Mouse (Mus musculus) erythroblast, adult 5-6 weeks (primary cell): ENCODE measurements around the gene 3100002H09Rik. TPM values are rescaled to one million over a fixed set of nuclear protein-coding genes. Genes with fewer than 3 reads are reported as not detected.

Source experiments
- ATAC-seq: replicated peaks from 2 replicates; pipeline ENCODE4 v1.8.0; 2016; ENCODE audit warnings: moderate number of reproducible peaks, mild to moderate bottlenecking, moderate TSS enrichment, inconsistent platforms; ENCODE audit not compliant: poor library complexity, low FRiP score, severe bottlenecking
- total RNA-seq, 2 experiments: library from RNA; stranded (forward) in 1 of 2; stranded (reverse) in 1 of 2; fragments of 150-400 nt in 1 of 2; fragments of 200-764, 138-1000 nt in 1 of 2; gene quantifications; 2 replicates each; pipeline versions ENCODE4 v1.2.3 to v1.2.4; 2015 to 2017; ENCODE audit warnings: low replicate concordance in 2 of 2

Gene 3100002H09Rik
- total RNA-seq (2015; ENCODE audit: low replicate concordance) (not detected in 2 replicates), total RNA-seq (2017; ENCODE audit: low replicate concordance) (not detected in 2 replicates)

DNA sequence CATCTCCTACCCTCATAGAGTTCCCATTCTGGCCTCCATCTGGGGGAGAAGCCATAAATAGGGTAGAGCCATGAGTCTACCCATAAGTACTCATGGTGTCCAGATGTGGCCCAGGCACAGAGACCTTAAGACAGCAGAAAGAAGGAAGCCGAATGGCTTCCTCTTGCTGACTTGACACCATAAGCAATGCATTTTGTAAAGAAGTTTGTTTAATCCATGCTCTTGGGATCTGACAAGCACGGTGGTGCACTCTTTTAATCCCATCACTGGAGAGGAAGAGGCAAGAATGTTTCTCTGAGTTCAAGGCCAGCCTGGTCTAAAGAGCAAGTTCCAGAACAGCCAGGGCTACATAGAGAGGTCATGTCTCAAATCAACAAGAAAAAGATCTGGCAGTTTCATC lies at the start of gene 3100002H09Rik:
3100002H09Rik (minus strand) TSS at position 101 of the 400 bp plus-strand sequence.
- no peak for ATAC-seq

DNA sequence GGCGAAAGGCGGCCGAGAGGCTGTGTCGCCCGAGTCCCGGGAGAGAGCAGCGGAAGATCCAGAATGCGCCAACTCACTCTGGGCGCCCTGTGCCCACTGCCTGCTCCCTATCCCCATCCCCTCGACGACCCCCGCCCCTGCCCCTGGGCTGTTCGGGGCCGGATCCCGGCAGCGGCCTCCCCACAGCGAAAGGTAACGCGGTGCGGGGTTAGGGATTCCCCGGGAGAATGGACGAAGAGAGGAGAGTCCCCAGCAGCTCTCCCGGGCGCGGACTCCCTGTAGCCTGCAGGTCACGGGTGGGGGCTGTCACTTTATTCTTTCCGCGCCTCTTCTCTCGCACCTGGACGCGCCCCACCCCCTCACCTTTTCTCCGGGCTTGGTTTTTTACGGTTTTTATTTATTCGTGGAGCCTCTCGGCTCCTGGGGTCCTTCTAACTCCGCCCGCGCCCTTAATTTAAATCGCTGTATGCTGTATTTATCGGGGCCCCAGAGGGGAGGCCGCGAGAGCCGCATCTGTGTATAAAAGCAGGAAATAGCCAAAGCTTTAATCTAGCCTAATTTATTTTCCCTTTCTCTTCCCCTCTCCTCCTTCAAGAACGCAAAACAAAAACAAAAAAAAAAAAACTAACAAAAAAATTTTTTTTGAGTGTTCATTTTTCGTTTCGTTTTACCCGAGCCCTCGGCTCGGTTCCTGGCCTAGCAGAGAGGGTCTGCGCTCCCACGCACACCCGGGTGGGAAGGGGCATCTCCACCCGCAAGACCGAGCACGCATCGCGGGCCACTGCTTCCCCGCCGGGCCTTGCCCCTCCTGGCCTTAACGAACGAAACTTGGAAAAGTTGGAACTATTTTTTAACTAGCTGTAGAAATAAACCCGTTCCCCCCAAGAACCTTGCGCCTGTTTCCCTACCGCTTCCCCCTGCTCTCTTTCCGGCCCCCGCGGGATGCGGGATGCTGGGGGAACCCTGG lies 48.9 kb upstream of the 3100002H09Rik start:
- ATAC-seq: no peak

GRCm38 (mm10) chr4:124658412-124658851 lies 47.8 kb upstream of the 3100002H09Rik start:
- no peak for ATAC-seq

- no peak for ATAC-seq
These were observed 47.2 kb upstream of the 3100002H09Rik start for GRCm38 (mm10) chr4:124657781-124658180.

- ATAC-seq: no peak
These were observed 46.4 kb upstream of the 3100002H09Rik start for GRCm38 (mm10) chr4:124656854-124657650.

DNA sequence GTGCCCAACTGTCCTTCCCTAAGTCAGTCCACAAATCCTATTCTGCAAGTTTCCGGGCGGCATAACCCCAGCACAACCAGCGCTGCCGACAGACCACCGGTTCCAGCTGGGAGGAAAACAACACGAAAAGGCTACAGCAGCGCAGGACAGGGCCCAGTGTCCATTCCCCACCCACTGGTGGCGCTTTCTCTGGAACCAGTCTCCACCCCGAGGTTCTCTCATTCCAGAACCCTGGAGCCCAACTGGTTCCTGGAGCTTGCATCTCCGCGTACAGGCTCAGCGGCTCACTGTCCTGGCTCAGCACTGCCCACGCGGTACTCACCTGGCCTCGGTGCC lies 45.9 kb upstream of the 3100002H09Rik start, which contains the start of gene Pou3f1:
Pou3f1 (plus strand) TSS at position 290 of the 336 bp plus-strand sequence.
- ATAC-seq: peak; percentile 49; the same call in 1 of the 2 replicates

DNA sequence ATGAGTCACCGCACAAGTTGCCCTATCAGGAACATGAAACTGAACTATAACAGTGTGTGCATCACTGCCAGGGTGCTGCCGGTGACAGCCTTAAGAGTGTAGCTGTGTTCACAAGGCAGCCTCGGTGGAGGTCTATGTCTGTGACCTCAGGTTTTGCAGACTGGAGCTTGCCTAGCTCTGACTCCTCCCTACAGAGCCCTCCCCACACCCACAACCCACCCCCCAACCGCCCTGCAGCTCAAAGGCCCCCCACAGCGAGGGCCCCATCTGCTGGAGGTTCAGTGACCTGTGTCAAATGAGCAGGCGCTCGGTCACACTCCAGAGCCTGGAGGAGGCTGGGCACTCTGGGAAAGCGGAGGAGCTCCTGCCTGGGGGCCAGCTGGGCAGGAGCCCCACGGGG lies 42.3 kb upstream of the 3100002H09Rik start:
- no peak for ATAC-seq

- no peak for ATAC-seq
These were observed 37.3 kb upstream of the 3100002H09Rik start for GRCm38 (mm10) chr4:124647909-124648308.

GRCm38 (mm10) chr4:124646591-124646990 lies 36.0 kb upstream of the 3100002H09Rik start:
- ATAC-seq: no peak

- ATAC-seq: peak; percentile 74
These were observed 34.4 kb upstream of the 3100002H09Rik start for GRCm38 (mm10) chr4:124644974-124645433.

GRCm38 (mm10) chr4:124643859-124644258 lies 33.3 kb upstream of the 3100002H09Rik start:
- ATAC-seq: no peak

- 0 out of 2 replicates have a peak, but pooled peaks have one; percentile 23 for ATAC-seq
These were observed 29.1 kb upstream of the 3100002H09Rik start for GRCm38 (mm10) chr4:124639715-124640114.

DNA sequence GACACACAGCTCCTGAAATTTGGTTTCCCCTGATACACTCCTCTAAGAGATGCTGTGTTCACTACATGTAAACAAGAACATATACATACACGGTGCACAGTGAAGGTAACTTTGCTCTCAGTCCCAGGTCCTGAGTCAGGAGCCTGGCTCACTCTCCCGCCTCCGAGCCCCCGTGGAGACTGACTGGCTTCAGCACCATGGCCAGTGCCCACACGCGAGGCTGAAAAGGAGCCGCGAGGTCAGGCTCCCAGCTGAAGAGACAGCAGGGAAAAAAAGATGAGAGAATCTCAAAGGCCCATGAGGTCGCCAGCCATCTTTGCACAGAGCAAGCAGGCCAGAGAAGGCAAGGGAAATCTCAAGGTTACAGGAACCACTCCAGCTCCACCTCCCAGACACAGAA lies 22.7 kb upstream of the 3100002H09Rik start:
- no peak for ATAC-seq

DNA sequence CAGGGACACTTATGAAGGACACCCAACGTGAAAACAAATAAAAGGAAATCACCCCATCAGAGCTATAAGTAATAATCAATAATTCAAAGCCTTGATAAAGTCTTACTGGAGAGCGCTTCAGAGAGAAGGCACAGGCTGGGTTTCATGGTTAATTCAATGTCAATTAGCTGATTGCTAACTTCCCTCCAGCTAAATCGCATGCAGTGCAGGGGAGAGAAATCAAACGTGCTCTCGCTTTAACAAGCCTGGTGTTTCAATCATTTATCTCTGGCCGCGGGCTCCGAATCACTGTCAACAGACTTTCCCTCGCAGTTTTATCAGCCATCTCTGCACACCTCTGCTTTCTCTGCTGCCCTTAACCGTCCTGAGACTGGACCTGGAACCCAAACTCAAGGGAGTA lies 22.3 kb upstream of the 3100002H09Rik start:
- ATAC-seq: no peak

DNA sequence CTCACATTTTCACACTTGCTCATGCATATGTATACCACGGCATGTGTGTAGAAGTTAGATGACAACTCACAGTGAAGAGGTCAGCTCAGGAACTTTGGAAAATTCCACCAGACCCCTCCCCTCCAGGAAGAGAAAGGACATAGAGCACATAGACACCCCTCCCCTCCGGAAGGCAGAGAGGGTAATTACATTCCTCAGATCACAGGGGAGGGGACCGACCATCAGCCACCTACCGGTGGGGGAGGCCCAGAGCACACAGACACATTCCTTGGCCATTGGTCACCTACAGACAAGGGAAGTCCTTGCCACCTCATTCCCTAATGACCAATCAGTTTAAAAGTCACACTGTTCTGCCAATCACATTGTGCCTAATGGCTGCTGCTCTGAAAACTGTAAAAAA lies 20.9 kb upstream of the 3100002H09Rik start:
- no peak for ATAC-seq

- no peak for ATAC-seq
These were observed 16.2 kb upstream of the 3100002H09Rik start for GRCm38 (mm10) chr4:124626836-124627235.

- no peak for ATAC-seq
These were observed 13.5 kb upstream of the 3100002H09Rik start for GRCm38 (mm10) chr4:124624111-124624581.

DNA sequence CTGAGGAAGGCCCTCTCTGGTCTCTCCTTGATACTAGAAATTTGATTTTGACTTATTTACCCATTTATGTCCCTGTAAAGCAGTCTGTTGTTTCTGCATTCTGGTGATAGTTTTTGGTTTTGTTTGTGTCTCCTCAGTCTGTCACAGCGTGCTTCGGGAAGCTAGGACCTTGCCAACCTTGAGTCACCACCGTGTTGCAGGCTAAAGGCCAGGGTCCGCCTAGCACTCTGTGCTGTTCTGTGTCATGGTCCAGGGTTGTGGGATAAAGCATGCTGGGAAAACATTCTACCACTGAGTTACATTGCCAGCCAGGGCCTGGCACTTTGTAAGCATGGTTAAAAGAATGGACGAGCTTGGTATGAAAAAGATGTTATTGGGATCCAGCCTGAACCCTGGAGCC lies 12.0 kb upstream of the 3100002H09Rik start:
- no peak for ATAC-seq

- no peak for ATAC-seq
These were observed 10.8 kb upstream of the 3100002H09Rik start for GRCm38 (mm10) chr4:124621406-124621805.

DNA sequence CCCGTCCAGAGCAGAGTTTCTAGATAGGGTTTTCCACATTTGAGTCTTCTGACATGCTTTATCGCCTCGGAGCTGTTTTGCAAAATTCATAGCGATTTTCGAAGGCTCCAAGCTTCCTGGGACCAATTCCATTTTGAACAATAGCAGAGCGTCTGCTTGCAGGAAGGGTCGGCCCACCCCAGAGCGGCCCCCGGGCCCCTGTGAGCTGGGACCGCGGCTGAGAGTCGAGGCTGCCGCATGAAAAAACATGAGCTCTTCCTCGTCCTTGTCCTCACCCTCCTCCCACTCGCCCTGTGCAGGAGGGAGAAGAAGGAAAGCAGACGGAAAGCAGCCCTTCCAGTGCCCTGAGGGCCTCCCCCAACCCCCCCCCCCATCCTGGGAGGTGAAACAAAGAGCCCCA lies 8.0 kb upstream of the 3100002H09Rik start:
- no peak for ATAC-seq
